Mouse (Mus musculus) hindbrain, embryonic 13.5 days (tissue): ENCODE data around the gene Lpcat4. TPM values are rescaled to one million over a fixed set of nuclear protein-coding genes. Genes with fewer than 3 reads are reported as not detected.
A peak's percentile ranks its signal among the peaks of the same experiment; 100 is the strongest.

ENCODE experiments used
- ATAC-seq: fragments of 200-750 bp; cut with Nextera tagmentation; 2 replicates; pipeline ENCODE4 v1.8.0; 2017; ENCODE audit warnings: moderate TSS enrichment; ENCODE audit not compliant: low FRiP score
- H3K27ac ChIP-seq: fragments of 300-500 bp; sonication (generic); 2 replicates; pipeline ENCODE4 v1.5.1; 2015; ENCODE audit warnings: inconsistent platforms, mild to moderate bottlenecking, moderate library complexity
- H3K27me3 ChIP-seq: fragments of 300-500 bp; sonication (generic); 2 replicates; pipeline ENCODE4 v1.6.1; 2015; ENCODE audit warnings: mild to moderate bottlenecking, inconsistent platforms
- H3K36me3 ChIP-seq: fragments of 300-500 bp; sonication (generic); 2 replicates; pipeline ENCODE4 v1.6.1; 2015; ENCODE audit warnings: mild to moderate bottlenecking, inconsistent platforms
- H3K4me1 ChIP-seq: fragments of 300-500 bp; sonication (generic); replicated peaks from 2 replicates; pipeline ENCODE4 v1.6.1; 2015; ENCODE audit warnings: inconsistent platforms
- H3K4me2 ChIP-seq: fragments of 300-500 bp; sonication (generic); 2 replicates; pipeline ENCODE4 v1.6.1; 2015; ENCODE audit warnings: inconsistent platforms, mild to moderate bottlenecking, moderate library complexity
- H3K4me3 ChIP-seq: fragments of 300-500 bp; sonication (generic); 2 replicates; pipeline ENCODE4 v1.5.1; 2015; ENCODE audit warnings: mild to moderate bottlenecking, inconsistent platforms
- H3K9ac ChIP-seq: fragments of 300-500 bp; sonication (generic); 2 replicates; pipeline ENCODE4 v1.6.1; 2015; ENCODE audit warnings: mild to moderate bottlenecking, inconsistent platforms
- H3K9me3 ChIP-seq: fragments of 300-500 bp; sonication (generic); 2 replicates; pipeline ENCODE4 v1.6.1; 2016; ENCODE audit warnings: inconsistent platforms
- WGBS: fragments of 180-500 bp; shearing (Covaris S2); methylation state at CpG from one replicate; pipeline ENCODE4 v1.1.7; 2015; 5-methylcytosine and 5-hydroxymethylcytosine counted together
- polyA plus RNA-seq: library from polyadenylated mRNA; unstranded; fragments of >200 nt; fragmentation: Nextera tagmentation; extraction: Ambion mirVana; gene quantifications from 2 replicates; pipeline ENCODE4 v1.2.1, GENCODE M21; 2015

Lpcat4 gene
- 14.9 and 15.5 TPM in 2 replicates for polyA plus RNA-seq

DNA sequence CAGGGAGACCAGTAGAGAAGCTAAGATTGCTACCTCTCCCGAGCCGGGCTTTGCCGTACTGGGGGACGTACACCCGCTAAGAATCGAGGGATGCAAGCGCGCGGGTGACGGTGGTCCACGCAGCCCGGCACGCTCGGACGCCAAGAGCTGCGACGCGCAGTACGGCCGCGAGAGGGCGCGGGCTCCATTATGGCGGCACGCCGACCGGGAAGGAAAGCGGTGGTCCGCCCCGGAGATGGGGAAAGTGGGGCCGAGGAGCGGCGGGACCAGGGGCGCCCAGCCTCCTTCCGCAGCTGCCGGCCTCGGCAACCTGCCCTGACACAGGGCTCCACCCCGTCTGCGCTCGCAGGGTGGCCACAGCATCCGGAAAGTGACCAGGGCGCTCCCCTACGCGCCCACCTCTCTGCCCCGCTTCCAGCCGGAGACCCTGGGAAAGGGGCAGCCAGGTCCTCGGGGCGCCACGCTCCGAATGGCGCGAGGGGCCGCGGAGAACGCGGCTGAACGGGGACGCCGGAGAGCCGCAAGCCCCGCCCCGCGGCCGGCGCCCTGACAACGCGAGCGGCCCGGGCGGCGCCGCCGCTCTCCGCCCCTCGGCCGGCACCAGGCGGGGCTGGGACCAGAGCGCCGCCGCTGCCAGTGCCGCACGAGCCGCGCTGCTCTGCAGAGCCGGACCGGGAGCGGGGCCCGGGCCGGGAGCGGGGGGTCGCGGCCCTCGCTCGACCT is at the start of gene Lpcat4:
TSS of gene Lpcat4 (plus strand) at position 257 of the 723 bp plus-strand sequence.
- under 1% methylated on average over 82 of the region's 94 CpGs for WGBS
- Histone ChIP-seq H3K4me1 (peaks cover 16% of the 10 kb centered on the region), H3K9me3 (no peaks in the 10 kb centered on the region)

DNA sequence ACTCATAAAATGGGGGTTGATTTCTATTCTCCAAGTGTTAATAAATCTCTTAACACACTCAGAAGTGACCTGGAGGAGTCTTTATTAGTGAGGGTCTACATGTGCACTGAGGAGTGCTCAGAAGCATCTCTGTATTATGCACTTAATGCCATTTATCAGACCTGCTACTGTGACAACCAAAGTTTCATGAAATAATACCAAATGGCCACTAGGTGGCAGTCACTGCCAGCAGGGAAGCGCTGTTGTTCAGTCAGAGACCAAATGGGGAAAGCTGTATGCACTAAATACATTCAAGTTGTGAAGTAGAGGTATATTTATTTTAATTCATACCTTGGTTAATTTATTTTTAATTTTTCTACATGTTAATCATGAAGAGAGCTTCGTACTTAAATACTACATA is 42.4 kb upstream of the Lpcat4 start:
- no peak overlapping the region for H3K9ac ChIP-seq
- no peaks in the 10 kb centered on the region for H3K27me3 ChIP-seq
- no peaks in the 10 kb centered on the region for H3K9me3 ChIP-seq
- no peak overlapping the region for H3K4me2 ChIP-seq
- 3% methylated on average over 2 of the region's 2 CpGs for WGBS
- ATAC-seq: peak; percentile 80
- H3K27ac ChIP-seq: no peak overlapping the region
- no peak overlapping the region for H3K4me3 ChIP-seq
- no peaks in the 10 kb centered on the region for H3K4me1 ChIP-seq
- no peaks in the 10 kb centered on the region for H3K36me3 ChIP-seq

More for the DNA sequence above, at the start of gene Lpcat4:
- Histone ChIP-seq H3K9ac (peak within 1 kb of the TSS; percentile 93), H3K4me2 (peak within 1 kb of the TSS; percentile 84), H3K4me3 (peak within 1 kb of the TSS; percentile 77), H3K27ac (peak within 1 kb of the TSS; percentile 98), H3K27me3 (0 out of 2 replicates have a peak, but pooled peaks cover 2% of the 10 kb centered on the region), H3K36me3 (peaks cover 14% of the 10 kb centered on the region)
- peak; percentile 92 for ATAC-seq

DNA sequence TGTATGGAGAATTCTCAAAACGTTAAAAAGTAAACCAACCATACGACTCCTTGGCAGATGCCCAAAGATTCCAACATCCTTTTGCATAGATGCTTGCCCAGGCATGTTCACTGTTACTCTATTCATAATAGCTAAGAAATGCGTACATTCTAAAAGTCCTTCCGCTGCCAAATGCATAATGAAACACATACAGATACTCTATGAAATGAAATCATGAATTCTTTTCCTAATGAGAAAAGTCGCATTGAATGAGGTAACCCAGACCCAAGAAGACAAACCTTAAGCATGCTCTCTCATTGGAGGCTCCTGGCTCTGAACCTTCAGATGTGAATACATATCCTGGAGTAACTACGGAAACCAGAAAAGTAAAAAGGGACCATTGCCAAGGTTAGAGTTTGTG is 36.2 kb upstream of the Lpcat4 start:
- Histone ChIP-seq H3K9me3 (no peaks in the 10 kb centered on the region), H3K4me3 (no peak overlapping the region), H3K9ac (no peak overlapping the region), H3K27ac (no peak overlapping the region), H3K27me3 (no peaks in the 10 kb centered on the region), H3K4me1 (no peaks in the 10 kb centered on the region), H3K4me2 (no peak overlapping the region), H3K36me3 (no peaks in the 10 kb centered on the region)
- ATAC-seq: no peak
- 76% methylated on average over 6 of the region's 6 CpGs for WGBS

DNA sequence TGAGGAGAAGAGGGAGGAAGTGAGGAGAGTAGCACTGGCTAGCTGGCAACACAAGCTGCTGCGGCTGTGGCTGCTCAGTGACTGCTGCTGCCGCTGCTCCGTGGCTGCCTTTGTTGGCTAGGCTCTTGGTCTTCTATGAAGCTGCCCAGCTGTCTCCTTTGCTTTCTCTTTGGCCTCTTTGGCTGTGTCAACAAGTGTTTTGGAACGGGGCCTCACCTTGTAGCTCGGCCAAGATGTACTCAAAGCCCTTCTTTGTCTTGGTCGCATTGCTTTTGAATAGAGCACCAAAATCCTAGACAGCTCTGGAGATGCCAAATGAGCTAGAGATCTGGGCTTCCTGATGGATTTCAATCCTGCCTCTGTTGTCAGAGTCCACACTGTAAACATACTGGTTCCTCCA is 29.1 kb upstream of the Lpcat4 start:
- peak; percentile 82 for ATAC-seq
- WGBS: 69% methylated on average over 6 of the region's 6 CpGs
- Histone ChIP-seq H3K27me3 (no peaks in the 10 kb centered on the region), H3K4me2 (no peak overlapping the region), H3K4me3 (no peak overlapping the region), H3K9me3 (no peaks in the 10 kb centered on the region), H3K36me3 (no peaks in the 10 kb centered on the region), H3K4me1 (no peaks in the 10 kb centered on the region), H3K9ac (no peak overlapping the region), H3K27ac (no peak overlapping the region)

DNA sequence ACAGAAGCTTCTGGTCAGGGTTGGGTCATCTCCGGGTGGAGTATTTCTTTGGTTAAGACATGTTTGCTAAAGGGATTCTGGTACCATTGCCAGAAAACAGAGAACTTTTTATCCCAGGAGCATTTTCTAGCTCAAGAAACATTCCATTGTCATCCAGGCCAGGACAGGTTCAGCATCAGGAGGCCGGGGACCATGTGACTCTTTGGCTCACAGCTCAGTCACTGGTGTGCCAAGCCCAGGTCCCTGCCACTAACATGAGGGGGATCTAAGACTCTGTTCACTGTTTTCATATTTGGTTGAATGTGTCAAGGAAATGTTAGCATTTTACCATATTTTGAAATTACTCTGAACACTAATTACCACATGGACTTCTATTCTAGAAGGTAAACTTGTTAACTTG is 28.6 kb upstream of the Lpcat4 start:
- no peaks in the 10 kb centered on the region for H3K36me3 ChIP-seq
- 85% methylated on average over 2 of the region's 2 CpGs for WGBS
- no peaks in the 10 kb centered on the region for H3K27me3 ChIP-seq
- H3K4me1 ChIP-seq: no peaks in the 10 kb centered on the region
- H3K9me3 ChIP-seq: no peaks in the 10 kb centered on the region
- H3K4me3 ChIP-seq: no peak overlapping the region
- H3K9ac ChIP-seq: no peak overlapping the region
- no peak overlapping the region for H3K4me2 ChIP-seq
- no peak for ATAC-seq
- no peak overlapping the region; the same call in 1 of the 2 replicates for H3K27ac ChIP-seq

DNA sequence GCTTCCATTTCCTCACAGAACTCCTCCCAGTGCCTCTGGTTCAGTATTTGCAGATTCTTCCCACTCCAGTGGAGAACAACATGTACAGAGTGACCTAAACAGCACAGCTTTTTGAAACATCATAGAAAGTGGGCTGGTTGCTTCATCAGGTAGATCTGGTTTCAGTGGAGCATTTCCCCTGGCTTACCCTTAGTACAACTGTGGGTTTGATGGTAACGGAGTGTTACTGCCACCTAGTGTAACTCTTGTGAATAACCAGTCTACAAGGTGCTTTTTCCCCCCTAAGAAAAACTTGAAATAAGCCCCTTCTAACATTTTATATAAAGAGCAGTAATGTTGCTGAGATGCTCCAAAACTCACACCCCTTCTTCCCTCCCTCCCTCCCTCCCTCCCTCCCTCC is 23.3 kb upstream of the Lpcat4 start:
- no peak overlapping the region for H3K4me2 ChIP-seq
- WGBS: 0% methylated on average over 1 of the region's 1 CpGs
- H3K9ac ChIP-seq: no peak overlapping the region
- no peaks in the 10 kb centered on the region for H3K4me1 ChIP-seq
- H3K36me3 ChIP-seq: no peaks in the 10 kb centered on the region
- 0 out of 2 replicates have a peak, but pooled peaks have one; percentile 66 for ATAC-seq
- H3K4me3 ChIP-seq: no peak overlapping the region
- no peaks in the 10 kb centered on the region for H3K9me3 ChIP-seq
- no peak overlapping the region for H3K27ac ChIP-seq
- H3K27me3 ChIP-seq: no peaks in the 10 kb centered on the region

DNA sequence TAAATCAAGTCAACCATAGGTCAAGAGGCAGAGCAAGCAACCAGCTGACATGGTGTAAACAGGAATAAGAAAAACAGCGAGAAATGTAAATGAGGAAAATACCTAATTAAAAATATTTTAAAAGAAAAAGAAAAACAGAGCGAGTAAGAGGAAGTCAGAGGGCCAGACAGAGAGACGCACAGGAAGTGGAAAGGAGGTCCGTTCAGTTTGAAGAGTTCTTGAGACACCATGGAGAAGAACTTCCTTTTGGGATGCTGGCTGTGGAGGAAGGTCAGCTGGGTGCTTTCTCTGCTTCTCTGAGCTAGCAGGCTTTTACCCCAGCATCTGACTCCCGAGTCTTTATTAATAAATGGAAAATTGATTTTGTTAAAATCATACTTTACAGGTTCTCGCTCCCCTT is 21.7 kb upstream of the Lpcat4 start:
- no peak for ATAC-seq
- Histone ChIP-seq H3K9me3 (no peaks in the 10 kb centered on the region), H3K9ac (no peak overlapping the region), H3K4me1 (no peaks in the 10 kb centered on the region), H3K27ac (no peak overlapping the region), H3K4me3 (no peak overlapping the region), H3K36me3 (no peaks in the 10 kb centered on the region), H3K4me2 (no peak overlapping the region), H3K27me3 (no peaks in the 10 kb centered on the region)
- 87% methylated on average over 6 of the region's 6 CpGs for WGBS

DNA sequence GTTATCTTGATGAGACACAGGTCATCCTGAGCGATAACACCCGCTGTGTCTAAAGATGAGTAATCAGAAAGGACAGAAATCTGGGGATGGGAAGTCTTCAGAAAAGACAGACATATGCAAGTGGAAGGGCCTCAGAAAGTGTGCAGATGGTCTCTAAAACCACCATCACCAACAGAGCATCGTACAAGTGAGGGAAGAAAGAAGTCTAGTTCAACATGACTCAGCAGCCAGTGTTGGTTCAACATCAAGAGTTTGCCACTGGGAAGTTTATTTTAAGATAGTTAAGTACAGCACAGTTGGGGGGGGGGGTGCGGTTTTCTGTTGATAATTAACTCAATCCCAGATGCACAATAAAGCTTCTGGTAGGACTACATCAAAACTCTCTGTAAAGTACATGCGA is 18.4 kb upstream of the Lpcat4 start:
- Histone ChIP-seq H3K9ac (no peak overlapping the region), H3K4me2 (no peak overlapping the region), H3K36me3 (no peaks in the 10 kb centered on the region), H3K9me3 (no peaks in the 10 kb centered on the region), H3K27me3 (no peaks in the 10 kb centered on the region), H3K4me3 (no peak overlapping the region), H3K4me1 (no peaks in the 10 kb centered on the region), H3K27ac (no peak overlapping the region)
- ATAC-seq: no peak
- WGBS: 93% methylated on average over 5 of the region's 5 CpGs

DNA sequence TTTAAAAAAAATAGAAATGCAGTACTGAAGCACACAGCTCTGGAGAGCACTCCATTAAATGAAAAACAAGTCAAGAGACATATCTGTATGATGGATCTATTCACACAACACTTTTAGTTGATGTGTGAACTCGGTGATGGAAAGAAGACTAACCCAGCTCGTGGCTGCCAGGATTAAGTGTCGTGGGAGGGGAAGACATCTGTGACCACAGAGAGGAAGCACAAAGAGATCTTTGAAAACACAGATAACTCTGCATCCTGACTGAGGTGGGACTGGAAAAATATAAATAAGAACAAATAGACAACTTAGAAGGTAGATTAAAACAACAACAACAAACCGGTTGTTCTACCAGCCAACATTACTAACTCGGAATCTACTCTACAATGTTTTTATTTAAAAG is 16.7 kb upstream of the Lpcat4 start:
- no peaks in the 10 kb centered on the region for H3K4me1 ChIP-seq
- WGBS: 87% methylated on average over 5 of the region's 5 CpGs
- no peaks in the 10 kb centered on the region for H3K9me3 ChIP-seq

DNA sequence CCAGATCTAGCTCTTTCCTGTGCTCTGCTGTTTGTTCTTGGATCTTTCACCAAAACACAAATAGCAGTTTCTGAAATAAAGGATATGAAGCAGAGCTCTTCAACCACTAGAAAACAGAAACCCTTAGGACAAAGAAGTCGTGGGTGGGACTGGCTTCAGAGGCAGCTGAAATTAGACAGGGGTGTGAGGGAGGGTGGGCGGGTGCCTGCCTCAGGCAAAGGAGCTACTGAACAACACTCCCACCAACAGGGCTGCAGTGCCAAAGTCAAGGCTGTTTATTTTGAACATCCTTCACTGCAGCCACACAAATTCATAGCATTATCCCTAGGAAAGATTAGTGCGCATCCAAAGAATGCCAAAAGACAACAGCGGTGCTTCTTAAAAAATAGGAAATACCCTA is 14.9 kb upstream of the Lpcat4 start:
- no peak overlapping the region for H3K9ac ChIP-seq
- no peak overlapping the region for H3K4me3 ChIP-seq
- H3K9me3 ChIP-seq: no peaks in the 10 kb centered on the region
- no peaks in the 10 kb centered on the region for H3K27me3 ChIP-seq
- H3K4me1 ChIP-seq: no peaks in the 10 kb centered on the region
- H3K36me3 ChIP-seq: no peaks in the 10 kb centered on the region
- 66% methylated on average over 4 of the region's 4 CpGs for WGBS
- H3K4me2 ChIP-seq: no peak overlapping the region
- ATAC-seq: no peak
- no peak overlapping the region for H3K27ac ChIP-seq

More for the DNA sequence above, 16.7 kb upstream of the Lpcat4 start:
- Histone ChIP-seq H3K4me3 (no peak overlapping the region), H3K9ac (no peak overlapping the region), H3K27ac (no peak overlapping the region), H3K27me3 (no peaks in the 10 kb centered on the region), H3K36me3 (no peaks in the 10 kb centered on the region), H3K4me2 (no peak overlapping the region)
- no peak for ATAC-seq

DNA sequence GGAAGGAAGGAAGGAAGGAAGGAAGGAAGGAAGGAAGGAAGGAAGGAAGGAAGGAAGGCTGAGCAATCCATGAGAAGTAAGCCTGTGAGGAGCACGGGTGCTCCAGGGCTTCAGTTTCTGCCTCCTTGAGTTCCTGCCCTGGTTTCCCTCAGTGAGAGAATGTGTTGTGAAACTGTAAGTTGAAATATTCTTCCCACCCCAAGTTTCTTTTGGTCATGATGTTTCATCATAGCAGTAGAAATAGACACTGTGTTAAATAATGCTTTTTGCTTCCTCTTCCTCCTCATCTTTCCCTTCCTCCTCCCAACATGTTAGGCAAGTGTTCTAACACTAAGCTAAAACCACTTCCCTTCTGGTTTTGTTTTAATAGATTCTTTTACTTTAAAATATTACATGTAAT is 6.6 kb upstream of the Lpcat4 start:
- no peaks in the 10 kb centered on the region for H3K9me3 ChIP-seq
- no peaks in the 10 kb centered on the region for H3K4me1 ChIP-seq
- ATAC-seq: no peak
- H3K36me3 ChIP-seq: no peaks in the 10 kb centered on the region
- H3K4me3 ChIP-seq: no peak overlapping the region
- no peaks in the 10 kb centered on the region for H3K27me3 ChIP-seq
- 96% methylated on average over 1 of the region's 1 CpGs for WGBS
- no peak overlapping the region for H3K4me2 ChIP-seq
- no peak overlapping the region for H3K9ac ChIP-seq
- H3K27ac ChIP-seq: no peak overlapping the region

DNA sequence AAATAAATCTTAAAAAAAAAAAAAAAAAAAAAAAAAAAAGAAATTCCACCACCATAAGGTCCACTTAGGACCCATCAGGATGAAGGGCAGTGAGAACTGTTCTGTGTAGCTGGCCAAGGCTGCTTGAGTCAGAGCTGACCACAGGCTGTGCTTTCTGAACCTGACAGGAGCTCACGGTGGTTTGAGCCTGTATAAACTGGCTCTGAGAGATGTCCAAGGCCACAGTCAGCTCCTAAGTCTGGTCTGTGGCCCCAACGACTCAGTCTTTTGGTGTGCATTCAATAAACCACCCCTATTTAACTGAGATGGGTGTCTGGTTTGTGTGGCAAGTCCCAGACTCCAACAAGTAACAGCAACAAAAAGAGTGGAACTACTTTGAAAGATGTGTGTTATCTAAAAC is 2.6 kb upstream of the Lpcat4 start:
- Histone ChIP-seq H3K9me3 (no peaks in the 10 kb centered on the region), H3K4me2 (no peak overlapping the region), H3K4me1 (peaks cover 16% of the 10 kb centered on the region), H3K27ac (no peak overlapping the region), H3K9ac (no peak overlapping the region), H3K36me3 (no peaks in the 10 kb centered on the region), H3K27me3 (0 out of 2 replicates have a peak, but pooled peaks cover 2% of the 10 kb centered on the region), H3K4me3 (no peak overlapping the region)
- 83% methylated on average over 2 of the region's 2 CpGs for WGBS
- no peak for ATAC-seq

DNA sequence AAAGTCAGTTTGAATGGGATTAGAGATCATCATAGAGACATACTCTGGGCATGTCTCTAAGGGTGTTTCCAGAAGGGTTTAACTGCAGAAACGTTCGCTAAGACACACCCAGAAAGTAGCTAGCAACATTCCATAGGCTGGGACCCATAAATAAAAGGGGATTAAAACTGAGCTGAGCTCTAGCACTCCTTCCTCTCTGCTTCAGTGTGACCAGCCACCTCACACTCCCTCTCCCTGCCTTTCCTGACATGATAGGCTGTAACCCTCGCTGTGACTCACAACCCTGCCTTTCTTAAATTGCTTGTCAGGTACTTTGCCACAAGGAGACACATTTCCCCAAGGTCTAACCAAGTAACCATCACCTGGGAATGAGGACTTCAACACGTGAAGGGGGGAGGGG is 1.3 kb upstream of the Lpcat4 start:
- Histone ChIP-seq H3K27me3 (0 out of 2 replicates have a peak, but pooled peaks cover 2% of the 10 kb centered on the region), H3K27ac (no peak overlapping the region), H3K36me3 (no peaks in the 10 kb centered on the region; the same call in 1 of the 2 replicates), H3K4me2 (no peak overlapping the region), H3K4me1 (peaks cover 16% of the 10 kb centered on the region), H3K9ac (no peak overlapping the region), H3K9me3 (no peaks in the 10 kb centered on the region), H3K4me3 (no peak overlapping the region)
- ATAC-seq: no peak
- 11% methylated on average over 4 of the region's 4 CpGs for WGBS
